Mouse (Mus musculus) midbrain, postnatal 0 days (tissue): ENCODE data around the gene Fbxo41. TPM values are rescaled to one million over a fixed set of nuclear protein-coding genes. Genes with fewer than 3 reads are reported as not detected.
A peak's percentile ranks its signal among the peaks of the same experiment; 100 is the strongest.

Source experiments
- ATAC-seq: fragments of 200-750 bp; cut with Nextera tagmentation; 2 replicates; pipeline ENCODE4 v1.8.0; 2017; ENCODE audit warnings: moderate number of reproducible peaks, mild to moderate bottlenecking, moderate TSS enrichment, moderate library complexity; ENCODE audit not compliant: low FRiP score
- DNase-seq: peaks from one replicate; pipeline ENCODE4 v3.0.0-alpha.2; 2015; ENCODE audit warnings: low spot score
- H3K27ac ChIP-seq: fragments of 300-500 bp; sonication (generic); 2 replicates; pipeline ENCODE4 v1.5.1; 2014; ENCODE audit warnings: low read depth, mild to moderate bottlenecking, low read length, mixed read lengths
- H3K27me3 ChIP-seq: fragments of 300-500 bp; sonication (generic); 2 replicates; pipeline ENCODE4 v1.6.1; 2014; ENCODE audit warnings: low read length, control low read depth, mixed read lengths; ENCODE audit not compliant: insufficient read depth
- H3K36me3 ChIP-seq: fragments of 300-500 bp; sonication (generic); 2 replicates; pipeline ENCODE4 v1.6.1; 2014; ENCODE audit warnings: low read length, control low read depth, mixed read lengths; ENCODE audit not compliant: insufficient read depth
- H3K4me1 ChIP-seq: fragments of 300-500 bp; sonication (generic); 2 replicates; pipeline ENCODE4 v1.6.1; 2014; ENCODE audit warnings: mild to moderate bottlenecking, control low read depth, antibody characterized with exemption, low read length, mixed read lengths; ENCODE audit not compliant: insufficient read depth
- H3K4me2 ChIP-seq: fragments of 300-500 bp; sonication (generic); 2 replicates; pipeline ENCODE4 v1.6.1; 2014; ENCODE audit warnings: low read depth, mild to moderate bottlenecking, low read length, mixed read lengths; ENCODE audit not compliant: poor library complexity, severe bottlenecking
- H3K4me3 ChIP-seq: fragments of 300-500 bp; sonication (generic); 2 replicates; pipeline ENCODE4 v1.5.1; 2014; ENCODE audit warnings: low read depth, mild to moderate bottlenecking, low read length, moderate library complexity
- H3K9ac ChIP-seq: fragments of 300-500 bp; sonication (generic); replicated peaks from 2 replicates; pipeline ENCODE4 v1.6.1; 2014; ENCODE audit warnings: mild to moderate bottlenecking, low read length, moderate library complexity, mixed read lengths; ENCODE audit not compliant: poor library complexity, severe bottlenecking
- H3K9me3 ChIP-seq: fragments of 300-500 bp; sonication (generic); 2 replicates; pipeline ENCODE4 v1.6.1; 2016; ENCODE audit warnings: low read length, control low read depth
- CTCF ChIP-seq: IDR thresholded peaks from 2 replicates; pipeline ENCODE4 v1.5.1; 2016; ENCODE audit warnings: antibody characterized with exemption, mild to moderate bottlenecking
- WGBS: fragments of 180-500 bp; shearing (Covaris S2); extraction: QIAGEN DNeasy Blood & Tissue Kit; methylation state at CpG from one replicate; pipeline ENCODE4 v1.1.7; 2014; 5-methylcytosine and 5-hydroxymethylcytosine counted together
- polyA plus RNA-seq: library from polyadenylated mRNA; unstranded; fragments of >200 nt; fragmentation: Nextera tagmentation; extraction: Ambion mirVana; gene quantifications from 2 replicates; pipeline ENCODE4 v1.2.1, GENCODE M21; 2015
- total RNA-seq: library from RNA; depleted of rRNA; stranded (reverse); fragments of >200 nt; gene quantifications from 2 replicates; pipeline ENCODE4 v1.2.3, GENCODE M21; 2014

Fbxo41 gene
- total and polyA plus RNA-seq, 2 experiments from 2014 or later = 13.3 to 67.3 TPM

- DNase-seq = no peak
- Histone ChIP-seq H3K27ac (no peak overlapping the region), H3K4me3 (no peak overlapping the region), H3K4me1 (no peaks in the 10 kb centered on the region), H3K27me3 (no peaks in the 10 kb centered on the region; the same call in 1 of the 2 replicates), H3K36me3 (no peaks in the 10 kb centered on the region), H3K9ac (no peak overlapping the region), H3K4me2 (no peak overlapping the region), H3K9me3 (no peaks in the 10 kb centered on the region)
- ATAC-seq = no peak
- WGBS = 77% methylated on average over 3 of the region's 3 CpGs
- TF ChIP-seq CTCF = no peak
Observed at GRCm38 (mm10) chr6:85489717-85490116, 13.1 kb downstream of the Fbxo41 start.

- Histone ChIP-seq H3K36me3 (peaks cover 6% of the 10 kb centered on the region), H3K4me2 (no peak overlapping the region), H3K4me1 (0 out of 2 replicates have a peak, but pooled peaks cover 6% of the 10 kb centered on the region), H3K27me3 (peaks cover 7% of the 10 kb centered on the region), H3K27ac (no peak overlapping the region), H3K9ac (no peak overlapping the region), H3K4me3 (no peak overlapping the region), H3K9me3 (no peaks in the 10 kb centered on the region)
- WGBS = 23% methylated on average over 4 of the region's 4 CpGs
- no peak for ATAC-seq
- TF ChIP-seq CTCF = no peak
- DNase-seq = no peak
Observed at GRCm38 (mm10) chr6:85488510-85488909, 14.3 kb downstream of the Fbxo41 start.

GRCm38 (mm10) chr6:85485738-85486137 is 17.1 kb downstream of the Fbxo41 start:
- Histone ChIP-seq H3K36me3 (peaks cover 6% of the 10 kb centered on the region), H3K9ac (no peak overlapping the region), H3K4me3 (no peak overlapping the region), H3K9me3 (no peaks in the 10 kb centered on the region), H3K4me1 (0 out of 2 replicates have a peak, but pooled peaks cover 6% of the 10 kb centered on the region), H3K4me2 (no peak overlapping the region), H3K27me3 (peaks cover 7% of the 10 kb centered on the region), H3K27ac (no peak overlapping the region)
- ATAC-seq = no peak
- WGBS = 60% methylated on average over 2 of the region's 2 CpGs
- no peak for TF ChIP-seq CTCF
- DNase-seq = no peak

GRCm38 (mm10) chr6:85483843-85484721 is 18.7 kb downstream of the Fbxo41 start:
- H3K27ac ChIP-seq = no peak overlapping the region
- H3K27me3 ChIP-seq = peaks cover 7% of the 10 kb centered on the region
- peak overlapping the region; percentile 45 for H3K4me2 ChIP-seq
- 0 out of 2 replicates have a peak, but pooled peaks cover 6% of the 10 kb centered on the region for H3K4me1 ChIP-seq
- peak overlapping the region; percentile 33; the same call in 1 of the 2 replicates for H3K9ac ChIP-seq
- H3K36me3 ChIP-seq = peaks cover 15% of the 10 kb centered on the region
- TF ChIP-seq CTCF = 0 out of 2 replicates have a peak, but pooled peaks have one; percentile 9
- DNase-seq (no peak), ATAC-seq (no peak)
- H3K9me3 ChIP-seq = no peaks in the 10 kb centered on the region
- peak overlapping the region; percentile 30 for H3K4me3 ChIP-seq
- WGBS = 12% methylated on average over 88 of the region's 92 CpGs

GRCm38 (mm10) chr6:85480685-85481084 is 22.1 kb downstream of the Fbxo41 start:
- Histone ChIP-seq H3K4me2 (no peak overlapping the region), H3K9me3 (no peaks in the 10 kb centered on the region), H3K27ac (no peak overlapping the region), H3K9ac (no peak overlapping the region), H3K4me1 (0 out of 2 replicates have a peak, but pooled peaks cover 6% of the 10 kb centered on the region), H3K27me3 (peaks cover 7% of the 10 kb centered on the region; the same call in 1 of the 2 replicates), H3K4me3 (no peak overlapping the region), H3K36me3 (peaks cover 15% of the 10 kb centered on the region)
- no peak for DNase-seq
- WGBS = 75% methylated on average over 16 of the region's 16 CpGs
- TF ChIP-seq CTCF = no peak
- no peak for ATAC-seq

GRCm38 (mm10) chr6:85479979-85480378 is 22.8 kb downstream of the Fbxo41 start:
- ATAC-seq (no peak), DNase-seq (no peak)
- Histone ChIP-seq H3K4me1 (0 out of 2 replicates have a peak, but pooled peaks cover 6% of the 10 kb centered on the region), H3K4me3 (no peak overlapping the region), H3K9me3 (no peaks in the 10 kb centered on the region), H3K27me3 (peaks cover 7% of the 10 kb centered on the region; the same call in 1 of the 2 replicates), H3K27ac (no peak overlapping the region), H3K9ac (no peak overlapping the region), H3K36me3 (peaks cover 21% of the 10 kb centered on the region), H3K4me2 (no peak overlapping the region)
- WGBS = 79% methylated on average over 5 of the region's 5 CpGs
- TF ChIP-seq CTCF = no peak
